15 mouse cellular contexts compared by ENCODE assay signal in genomic region chr1:83728810-83729209, GRCm38 (mm10).
"Had no signal": no experiment of that assay in that cellular context is flagged by ENCODE, and none has a peak within 500 bp of the region (broad histone marks: within the 10 kb centered on the region; RNA-seq: fewer than 3 reads in every experiment).

No protein-coding gene starts in this region.

- H3K9me3 ChIP-seq: liver, embryonic 13.5 days; stomach, embryonic 15.5 days had no signal

- DNase-seq: kidney, adult 2 months; kidney, postnatal 25 days; layer of hippocampus, adult 9-11 months; liver, embryonic 13.5 days; lung, adult 2 months; lung, postnatal 14 days; lung, postnatal 4 days; retina, postnatal 1 day; right cerebral cortex, postnatal 25 days; spleen, adult 18-20 months; thymus, postnatal 25 days had no signal

- H3K4me1 ChIP-seq: liver, embryonic 13.5 days; stomach, embryonic 15.5 days had no signal

- H3K27me3 ChIP-seq: liver, embryonic 13.5 days; stomach, embryonic 15.5 days had no signal

- H3K9ac ChIP-seq: liver, embryonic 13.5 days; stomach, embryonic 15.5 days had no signal

- ATAC-seq: intestine, postnatal 0 days had no signal

- H3K4me3 ChIP-seq: layer of hippocampus, adult 2 months; liver, embryonic 13.5 days; stomach, embryonic 15.5 days had no signal

- H3K4me2 ChIP-seq: liver, embryonic 13.5 days; stomach, embryonic 15.5 days had no signal

- H3K36me3 ChIP-seq: liver, embryonic 13.5 days; stomach, embryonic 15.5 days had no signal

- H3K27ac ChIP-seq: kidney, postnatal 0 days; layer of hippocampus, adult 2 months; liver, embryonic 13.5 days; stomach, embryonic 15.5 days had no signal
